Mouse (Mus musculus): ENCODE results near the gene Evi5l. TPM values are rescaled to one million over a fixed set of nuclear protein-coding genes. Genes with fewer than 3 reads are reported as not detected.

Evi5l gene
- 36.9 and 46.0 TPM in 2 replicates for polyA plus RNA-seq (2012; rRNA removed; ENCODE audit: low replicate concordance)

DNA sequence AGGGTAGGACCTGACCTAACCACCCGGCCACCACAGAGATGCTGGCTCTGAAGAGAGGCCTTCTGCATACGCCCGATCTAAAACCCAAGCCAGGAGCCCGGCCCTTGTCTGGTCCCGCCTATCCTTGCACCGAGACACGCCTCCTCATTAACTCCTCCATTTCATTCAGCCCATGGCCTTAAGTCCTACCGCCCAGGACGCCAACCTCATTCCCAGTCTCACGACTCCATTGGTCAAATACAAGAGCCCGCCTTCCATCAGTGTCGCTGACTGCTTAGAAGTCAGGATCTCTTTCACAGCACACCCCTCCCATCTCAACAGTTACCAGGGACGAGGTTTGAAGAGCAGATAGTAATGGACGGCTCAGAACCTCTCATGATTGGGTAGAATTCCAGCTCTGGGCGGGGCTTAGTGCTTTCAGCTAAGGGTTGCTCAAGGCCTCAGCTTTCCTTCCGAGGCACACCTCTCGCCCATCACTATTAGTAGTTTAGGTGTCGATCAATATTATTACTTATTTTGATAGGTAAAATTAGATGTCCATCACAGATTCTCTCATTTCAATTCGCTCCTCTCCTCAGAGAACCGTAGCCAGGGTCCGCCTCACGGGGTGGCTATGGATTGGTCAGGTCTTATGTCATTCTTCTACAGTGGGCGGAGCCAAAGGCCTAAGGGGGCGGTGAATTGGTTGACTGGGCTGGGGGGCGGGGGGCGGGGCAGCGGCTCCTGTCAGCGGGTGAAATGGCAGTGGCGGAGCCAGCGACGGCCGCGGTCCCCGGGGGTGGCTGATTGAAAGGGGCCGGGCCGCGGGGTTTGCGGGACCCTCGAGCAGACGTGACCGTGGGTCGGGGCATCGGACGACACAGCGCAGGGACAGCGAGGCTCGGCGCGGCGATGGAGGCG, at the start of gene Evi5l:
Evi5l (plus strand) TSS at position 716 of the 900 bp plus-strand sequence.

GRCm38 (mm10) chr8:4133798-4134197, 32.6 kb upstream of the Evi5l start, which contains the start of gene Cd209g:
Gene Cd209g (plus strand): TSS chr8:4134098.

DNA sequence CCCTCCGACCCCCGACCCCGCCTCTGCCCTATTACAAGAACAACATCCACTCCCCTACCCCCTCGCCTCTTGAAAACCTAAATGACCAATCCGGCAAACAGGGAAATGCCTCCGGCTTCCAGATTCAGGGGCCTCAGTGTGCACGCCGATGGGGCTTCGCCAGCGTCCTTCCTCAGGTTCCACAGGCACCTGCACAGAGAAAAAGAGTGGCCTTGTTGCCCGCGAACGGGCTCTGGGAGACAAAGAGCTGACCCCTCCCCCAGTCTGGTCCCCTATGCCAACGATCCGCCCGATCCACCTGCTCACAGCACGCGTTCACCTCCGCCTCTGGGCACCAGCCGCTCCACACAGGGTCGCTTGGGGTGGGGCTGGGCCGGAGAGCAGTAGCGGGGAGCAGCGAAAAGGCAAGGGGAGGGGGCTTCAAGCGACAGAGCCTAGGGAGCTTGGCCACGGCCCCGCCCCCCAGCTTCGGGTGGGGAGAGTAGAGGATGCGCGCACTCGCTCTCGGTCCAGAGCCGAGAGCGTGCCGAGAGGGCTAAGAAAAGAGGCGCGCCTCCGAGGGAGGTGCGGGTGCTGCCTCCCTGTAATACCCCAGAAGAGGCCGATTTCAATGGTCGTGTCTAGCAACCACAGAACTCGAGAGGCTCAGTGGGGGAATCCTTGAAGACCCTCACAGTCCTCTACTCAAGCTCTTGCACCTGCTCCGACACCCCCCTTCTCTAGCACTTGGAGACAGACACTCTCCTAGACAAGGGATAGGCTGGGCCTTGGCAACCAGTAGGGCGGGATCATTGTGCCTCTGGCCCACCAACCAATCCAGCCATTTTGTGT, 50.6 kb downstream of the Evi5l start, which contains the start of gene Prr36:
Prr36 (minus strand) TSS at position 669 of the 831 bp plus-strand sequence.

DNA sequence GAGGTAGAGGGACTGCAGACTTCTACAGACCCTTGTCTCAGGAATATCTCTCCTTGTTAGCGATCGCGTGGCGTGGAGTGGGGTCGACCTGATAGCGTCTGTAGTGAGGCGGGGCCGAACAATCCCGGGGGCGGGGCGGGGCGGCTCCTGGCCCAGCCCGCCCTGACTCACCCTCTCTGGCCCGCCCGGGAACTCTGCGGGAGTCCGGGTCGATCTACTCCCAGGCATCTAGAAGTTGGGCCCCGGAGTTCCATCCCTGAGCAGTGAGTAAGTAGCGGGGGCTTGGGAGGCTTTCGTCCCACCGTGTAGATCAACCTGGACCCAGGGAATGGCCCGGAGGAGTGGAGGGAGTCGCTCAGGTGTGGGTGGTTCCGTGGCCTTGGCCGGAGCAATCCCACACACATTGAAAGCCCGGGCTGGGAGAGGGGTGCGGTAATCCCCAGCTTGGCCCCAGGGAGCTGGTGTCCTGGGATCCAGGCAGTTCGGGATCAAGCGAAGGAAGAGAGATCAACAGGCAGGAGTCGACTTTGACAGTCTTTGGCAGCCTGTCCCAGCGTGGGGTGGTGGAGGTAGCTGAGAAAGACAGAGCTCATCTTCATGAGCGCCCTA, 60.5 kb downstream of the Evi5l start, which contains the start of gene Lrrc8e:
Lrrc8e (plus strand) TSS at position 89 of the 609 bp plus-strand sequence.

GRCm38 (mm10) chr8:4238434-4239192, 72.2 kb downstream of the Evi5l start, which contains the start of the genes Map2k7 and Gm49320:
Gene Map2k7 (plus strand): TSS chr8:4238740.
Gene Gm49320 (plus strand): TSS chr8:4238865.

GRCm38 (mm10) chr8:4247951-4248540, 81.7 kb downstream of the Evi5l start, which contains the start of gene Tgfbr3l:
Gene Tgfbr3l (plus strand): TSS chr8:4248214.

GRCm38 (mm10) chr8:4252934-4253841, 86.8 kb downstream of the Evi5l start, which contains the start of gene Snapc2:
Gene Snapc2 (plus strand): TSS chr8:4253080.

DNA sequence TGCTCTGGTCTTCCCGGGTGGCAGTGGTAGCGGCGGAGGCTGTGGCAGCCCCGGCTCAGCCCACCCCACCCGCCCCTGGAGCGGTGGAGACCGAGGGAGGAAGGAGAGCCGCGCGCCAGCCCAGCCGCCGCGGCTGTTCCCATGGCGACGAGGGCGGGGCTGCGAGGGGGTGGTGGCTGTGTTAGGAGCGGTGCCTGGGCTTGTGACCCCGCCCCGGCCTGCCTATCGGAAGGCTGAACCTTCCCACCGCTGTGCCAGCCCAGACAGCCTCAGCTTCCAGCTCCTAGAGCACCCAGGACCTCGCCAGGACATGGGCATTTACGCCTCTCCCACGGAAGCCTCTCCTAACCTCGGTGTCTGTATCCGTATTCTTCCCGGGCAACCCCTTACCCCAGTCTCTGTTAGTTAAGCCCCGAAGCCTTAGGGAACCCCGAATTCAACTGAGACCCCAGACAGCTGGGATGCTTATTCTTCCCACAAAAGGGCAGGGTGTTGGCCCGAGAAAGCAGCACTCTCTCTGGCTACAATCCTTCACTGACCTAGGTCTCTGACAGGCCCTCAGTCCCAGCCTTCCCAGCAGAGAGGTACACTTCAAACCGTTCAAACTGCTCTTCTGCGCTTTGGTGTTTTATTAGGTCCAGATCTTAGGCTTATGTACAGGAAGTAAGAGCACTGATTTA, 92.9 kb downstream of the Evi5l start, which contains the start of gene Ctxn1:
Ctxn1 (minus strand) TSS at position 150 of the 680 bp plus-strand sequence.

Other genes with a start within 250 kb of the Evi5l start
- gene Cd209b, start 239.7 kb upstream of the Evi5l start, polyA plus RNA-seq (2012; rRNA removed; ENCODE audit: low replicate concordance): 5.8 and 8.3 TPM in 2 replicates
- 2.9 and 3.3 TPM in 2 replicates for gene Cd209c, start 211.8 kb upstream of the Evi5l start, polyA plus RNA-seq (2012; rRNA removed; ENCODE audit: low replicate concordance)
- gene Cd209f, start 60.7 kb upstream of the Evi5l start, polyA plus RNA-seq (2012; rRNA removed; ENCODE audit: low replicate concordance): 40.2 and 44.0 TPM in 2 replicates
- 29.4 and 31.4 TPM in 2 replicates for gene Cd209g, start 32.5 kb upstream of the Evi5l start, polyA plus RNA-seq (2012; rRNA removed; ENCODE audit: low replicate concordance)
- 0.10 and 0.60 TPM in 2 replicates for gene Prr36, start 50.9 kb downstream of the Evi5l start, polyA plus RNA-seq (2012; rRNA removed; ENCODE audit: low replicate concordance)
- gene Lrrc8e, start 60.3 kb downstream of the Evi5l start, polyA plus RNA-seq (2012; rRNA removed; ENCODE audit: low replicate concordance): 0.06 and 3.7 TPM in 2 replicates
- gene Map2k7, start 72.2 kb downstream of the Evi5l start, polyA plus RNA-seq (2012; rRNA removed; ENCODE audit: low replicate concordance): 36.9 and 52.9 TPM in 2 replicates
- gene Gm49320, start 72.3 kb downstream of the Evi5l start, polyA plus RNA-seq (2012; rRNA removed; ENCODE audit: low replicate concordance): 2.6 and 4.2 TPM in 2 replicates
- gene Tgfbr3l, start 81.6 kb downstream of the Evi5l start, polyA plus RNA-seq (2012; rRNA removed; ENCODE audit: low replicate concordance): 19.0 and 49.3 TPM in 2 replicates
- gene Snapc2, start 86.5 kb downstream of the Evi5l start, polyA plus RNA-seq (2012; rRNA removed; ENCODE audit: low replicate concordance): 36.6 and 80.9 TPM in 2 replicates
- gene Ctxn1, start 92.7 kb downstream of the Evi5l start, polyA plus RNA-seq (2012; rRNA removed; ENCODE audit: low replicate concordance): 11.7 and 195 TPM in 2 replicates
- gene Timm44, start 109.3 kb downstream of the Evi5l start, polyA plus RNA-seq (2012; rRNA removed; ENCODE audit: low replicate concordance): 92.2 and 103 TPM in 2 replicates
- 4.7 and 5.5 TPM in 2 replicates for gene Ccl25, start 158.6 kb downstream of the Evi5l start, polyA plus RNA-seq (2012; rRNA removed; ENCODE audit: low replicate concordance)
- 44.7 and 52.6 TPM in 2 replicates for gene Elavl1, start 158.8 kb downstream of the Evi5l start, polyA plus RNA-seq (2012; rRNA removed; ENCODE audit: low replicate concordance)

All from subcutaneous adipose tissue, adult 2 months (tissue).